Mouse (Mus musculus) ES-E14 (cell line): ENCODE measurements around the gene Rtl4. TPM values are rescaled to one million over a fixed set of nuclear protein-coding genes. Genes with fewer than 3 reads are reported as not detected.

Experiments used
- DNase-seq: peaks from one replicate; pipeline ENCODE4 v3.0.0-alpha.2; 2013; ENCODE audit warnings: low read depth, low spot score
- H3K27ac ChIP-seq: 2 replicates; pipeline ENCODE4 v1.5.1; 2012; ENCODE audit warnings: low read depth, mild to moderate bottlenecking, low read length, moderate library complexity, mixed read lengths; ENCODE audit not compliant: poor library complexity, insufficient read depth, severe bottlenecking
- H3K36me3 ChIP-seq: 2 replicates; pipeline ENCODE4 v1.6.1; 2012; ENCODE audit warnings: mild to moderate bottlenecking, low read length, moderate library complexity, mixed read lengths; ENCODE audit not compliant: control insufficient read depth, poor library complexity, insufficient read depth, severe bottlenecking
- H3K4me1 ChIP-seq, 2 experiments: fragments of 150-350 bp in 1 of 2; sonication (generic) in 1 of 2; 2 replicates each; pipeline ENCODE4 v1.6.1; 2012; ENCODE audit warnings: low read length in 2 of 2, mild to moderate bottlenecking in 1 of 2, mixed read lengths in 1 of 2; ENCODE audit not compliant: control insufficient read depth in 2 of 2, insufficient read depth in 2 of 2, poor library complexity in 1 of 2
- H3K4me3 ChIP-seq, 2 experiments: fragments of 150-350 bp in 1 of 2; sonication (generic) in 1 of 2; 2 replicates each; pipeline ENCODE4 v1.5.1; 2012; ENCODE audit warnings: low read length in 2 of 2, low read depth in 1 of 2, mild to moderate bottlenecking in 1 of 2, mixed read lengths in 1 of 2; ENCODE audit not compliant: insufficient read depth in 1 of 2, poor library complexity in 1 of 2, severe bottlenecking in 1 of 2
- H3K9ac ChIP-seq: 2 replicates; pipeline ENCODE4 v1.6.1; 2012; ENCODE audit warnings: low read depth, mild to moderate bottlenecking, low read length, mixed read lengths; ENCODE audit not compliant: poor library complexity, insufficient read depth, severe bottlenecking
- H3K9me3 ChIP-seq: fragments of 150-350 bp; sonication (generic); 2 replicates; pipeline ENCODE4 v1.6.1; 2012; ENCODE audit warnings: low read depth, mild to moderate bottlenecking, low read length; ENCODE audit not compliant: control insufficient read depth, insufficient read depth
- CHD2 ChIP-seq: IDR thresholded peaks from 2 replicates; pipeline ENCODE4 v1.6.1; 2014; ENCODE audit warnings: mild to moderate bottlenecking, low read depth, low read length, inconsistent platforms
- HCFC1 ChIP-seq: IDR thresholded peaks from 2 replicates; pipeline ENCODE4 v1.6.1; 2012; ENCODE audit warnings: low read length, inconsistent platforms, borderline replicate concordance; ENCODE audit not compliant: insufficient read depth
- MAFK ChIP-seq: IDR thresholded peaks from 2 replicates; pipeline ENCODE4 v1.6.1; 2014; ENCODE audit warnings: mild to moderate bottlenecking, low read depth, low read length, inconsistent platforms; ENCODE audit not compliant: insufficient read depth
- ZC3H11A ChIP-seq: IDR thresholded peaks from 2 replicates; pipeline ENCODE4 v1.6.1; 2012; ENCODE audit warnings: low read depth, mild to moderate bottlenecking, inconsistent platforms, low read length, borderline replicate concordance
- ZNF384 ChIP-seq: IDR thresholded peaks from 2 replicates; pipeline ENCODE4 v1.6.1; 2012; ENCODE audit warnings: low read depth, low read length, inconsistent platforms
- in situ Hi-C, 2 experiments: fragments of 600-800 bp; cut with MboI; formaldehyde crosslinking; loops; one replicate each; pipeline ENCODE4 v1.15.1; 2025; ENCODE audit warnings: low sequenced_read_pairs in 2 of 2, inconsistent platforms in 1 of 2; ENCODE audit not compliant: unreplicated experiment in 2 of 2
- total RNA-seq: library from RNA; depleted of rRNA; stranded (reverse); fragments of 300-350 nt; gene quantifications from 2 replicates; pipeline ENCODE4 v1.2.3, GENCODE M21; 2012; rRNA removed

The Rtl4 gene
- not detected in 2 replicates for total RNA-seq

GRCm38 (mm10) chrX:144688207-144689118 is at the start of gene Rtl4:
Rtl4 (plus strand) TSS chrX:144688907.
- no peak for TF ChIP-seq HCFC1
- no peak for TF ChIP-seq MAFK
- no peak for TF ChIP-seq CHD2
- TF ChIP-seq ZNF384: no peak
- TF ChIP-seq ZC3H11A: no peak
- in situ Hi-C loops: no loop called here
- Histone ChIP-seq H3K9ac (no peak within 1 kb of the TSS), H3K4me1 (no peaks in the 10 kb centered on the region), H3K9me3 (no peaks in the 10 kb centered on the region), H3K4me3 (peak within 1 kb of the TSS; percentile 31 to 39; a peak in 2 of 4 replicates), H3K36me3 (no peaks in the 10 kb centered on the region), H3K27ac (no peak within 1 kb of the TSS)
- DNase-seq: no peak

DNA sequence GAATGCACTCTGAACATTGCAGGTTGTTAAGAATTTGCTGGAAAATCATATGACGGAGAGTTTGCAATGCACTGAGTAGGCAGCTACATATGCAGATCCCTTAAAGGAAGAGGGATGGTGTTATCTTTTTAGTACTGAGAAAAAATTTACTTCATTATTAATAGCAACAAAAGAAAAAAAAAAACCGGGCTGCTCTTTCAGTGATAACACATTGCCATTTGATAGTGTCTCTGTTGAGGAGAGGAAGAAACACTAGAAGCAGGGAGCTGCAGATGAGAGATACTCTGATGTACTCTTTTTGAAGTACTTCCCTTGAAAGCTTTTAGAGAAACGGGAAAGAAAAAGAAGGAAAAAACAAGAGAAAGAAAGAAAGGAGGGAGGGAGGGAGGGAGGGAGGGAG is 44.0 kb upstream of the Rtl4 start:
- H3K9ac ChIP-seq: no peak overlapping the region
- no peaks in the 10 kb centered on the region for H3K36me3 ChIP-seq
- no peaks in the 10 kb centered on the region for H3K4me1 ChIP-seq
- in situ Hi-C loops: no loop called here
- H3K9me3 ChIP-seq: no peaks in the 10 kb centered on the region
- DNase-seq: no peak
- no peak overlapping the region for H3K4me3 ChIP-seq
- no peak overlapping the region for H3K27ac ChIP-seq
- TF ChIP-seq CHD2 (no peak), ZC3H11A (no peak), ZNF384 (no peak), HCFC1 (no peak), MAFK (no peak)

GRCm38 (mm10) chrX:144645394-144645793 is 43.3 kb upstream of the Rtl4 start:
- Histone ChIP-seq H3K9ac (no peak overlapping the region), H3K36me3 (no peaks in the 10 kb centered on the region), H3K9me3 (no peaks in the 10 kb centered on the region), H3K4me3 (no peak overlapping the region), H3K27ac (no peak overlapping the region), H3K4me1 (no peaks in the 10 kb centered on the region)
- in situ Hi-C loops: no loop called here
- peak; percentile 15 for DNase-seq
- no peak for TF ChIP-seq ZNF384
- TF ChIP-seq CHD2: no peak
- no peak for TF ChIP-seq MAFK
- 0 out of 2 replicates have a peak, but pooled peaks have one; percentile 11 for TF ChIP-seq ZC3H11A
- no peak for TF ChIP-seq HCFC1

GRCm38 (mm10) chrX:144652196-144652595 is 36.5 kb upstream of the Rtl4 start:
- no peaks in the 10 kb centered on the region for H3K4me1 ChIP-seq
- DNase-seq: no peak
- no peak for TF ChIP-seq MAFK
- no peak for TF ChIP-seq HCFC1
- TF ChIP-seq CHD2: no peak
- no peak for TF ChIP-seq ZNF384
- no peak for TF ChIP-seq ZC3H11A

GRCm38 (mm10) chrX:144687742-144688141 is 965 bp upstream of the Rtl4 start:
- no peaks in the 10 kb centered on the region for H3K4me1 ChIP-seq

More at GRCm38 (mm10) chrX:144652196-144652595, 36.5 kb upstream of the Rtl4 start:
- Histone ChIP-seq H3K9ac (no peak overlapping the region), H3K36me3 (no peaks in the 10 kb centered on the region), H3K4me3 (no peak overlapping the region), H3K27ac (no peak overlapping the region), H3K9me3 (no peaks in the 10 kb centered on the region)
- in situ Hi-C loops: no loop called here

More at GRCm38 (mm10) chrX:144687742-144688141, 965 bp upstream of the Rtl4 start:
- DNase-seq: no peak
- TF ChIP-seq ZC3H11A (no peak), HCFC1 (no peak), MAFK (no peak), ZNF384 (no peak), CHD2 (no peak)
- Histone ChIP-seq H3K36me3 (no peaks in the 10 kb centered on the region), H3K9me3 (no peaks in the 10 kb centered on the region), H3K4me3 (no peak overlapping the region; a peak in 1 of 4 replicates), H3K9ac (no peak overlapping the region), H3K27ac (no peak overlapping the region)
- in situ Hi-C loops: no loop called here
